Mouse (Mus musculus): ENCODE data around the gene Gm35134.
"Not testable (repeated sequence)": the region's sequence is repeated elsewhere in the genome, so short reads cannot be mapped to it uniquely, and the experiment has no call there.

Gene Gm35134

DNA sequence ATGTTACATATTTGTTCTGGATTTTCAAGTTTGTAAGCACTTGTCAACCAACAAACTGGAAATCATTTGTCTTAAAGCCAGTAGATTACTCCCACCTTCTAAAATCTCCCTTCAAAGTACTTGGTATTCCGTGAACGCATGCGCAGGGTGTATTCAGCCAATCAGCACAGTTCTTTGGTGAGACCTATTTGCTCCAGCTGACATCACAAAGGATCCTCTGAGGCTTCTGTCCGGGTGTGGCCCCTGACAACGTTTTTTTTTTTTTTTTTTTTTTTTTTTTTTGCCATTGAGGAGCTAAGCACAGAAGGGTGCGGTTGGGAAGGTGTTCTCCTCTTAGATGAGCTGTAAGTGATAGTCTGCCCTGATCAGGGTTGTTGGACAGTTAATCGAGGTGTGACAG is at the start of gene Gm35134:
TSS of gene Gm35134 (plus strand) at position 301 of the 400 bp plus-strand sequence.
- not testable (repeated sequence) for DNase-seq (ENCODE audit: low spot score)

Measured in testis, postnatal 14 days (tissue).